Mouse (Mus musculus): ENCODE results near the gene Csrp1.

Gene Csrp1

GRCm38 (mm10) chr1:135770896-135771572 is 51.2 kb downstream of the Csrp1 start:
- no peak for DNase-seq (ENCODE audit: low read depth, low spot score)

GRCm38 (mm10) chr1:135771573-135771970 is 51.7 kb downstream of the Csrp1 start:
- no peak for DNase-seq (ENCODE audit: low read depth, low spot score)

GRCm38 (mm10) chr1:135776596-135776995 is 56.7 kb downstream of the Csrp1 start:
- DNase-seq (ENCODE audit: low read depth, low spot score): no peak

GRCm38 (mm10) chr1:135777046-135777445 is 57.2 kb downstream of the Csrp1 start:
- no peak for DNase-seq (ENCODE audit: low read depth, low spot score)

DNA sequence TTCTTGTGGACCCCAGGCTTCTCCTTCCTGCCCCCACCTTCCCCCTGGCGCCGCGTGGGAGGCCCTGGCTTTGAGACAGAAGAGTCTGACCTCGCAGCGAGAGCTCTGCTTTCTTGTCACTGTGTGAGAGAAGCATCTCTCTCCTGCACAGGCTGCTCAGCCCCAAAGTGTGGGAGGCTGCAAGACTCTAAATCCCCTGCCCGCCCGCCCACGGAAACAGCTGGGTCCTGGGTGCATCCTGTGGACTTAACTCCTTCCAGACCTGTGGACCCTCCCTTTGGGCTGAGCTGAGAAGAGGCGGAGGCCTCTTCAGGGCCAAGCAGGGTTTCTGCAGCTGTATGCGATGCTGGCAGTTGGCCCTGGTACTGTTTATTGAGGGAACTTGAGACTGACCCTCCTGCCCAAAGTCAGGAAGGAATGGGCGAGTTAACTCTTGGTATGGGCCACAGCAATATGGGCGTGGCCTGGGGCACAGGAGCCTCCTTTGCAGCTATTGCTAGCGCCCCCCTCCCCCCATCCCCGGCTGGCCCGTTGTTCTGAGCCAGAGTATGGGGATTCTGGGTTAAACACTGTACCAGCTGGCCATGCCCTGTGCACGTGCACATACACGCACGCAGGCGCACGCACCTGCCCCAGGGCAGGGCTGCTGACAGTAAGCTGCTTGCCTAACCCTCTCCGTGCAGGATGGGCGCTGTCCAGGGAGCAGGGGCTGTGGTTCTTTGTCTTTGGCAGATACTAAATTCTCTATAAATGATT is 59.1 kb downstream of the Csrp1 start, which contains the start of gene Tnni1:
Gene Tnni1 (plus strand): TSS at position 655 of the 756 bp plus-strand sequence.
- no peak for DNase-seq (ENCODE audit: low read depth, low spot score)

- no peak for DNase-seq (ENCODE audit: low read depth, low spot score)
Measured at GRCm38 (mm10) chr1:135780649-135781048, 60.8 kb downstream of the Csrp1 start.

DNA sequence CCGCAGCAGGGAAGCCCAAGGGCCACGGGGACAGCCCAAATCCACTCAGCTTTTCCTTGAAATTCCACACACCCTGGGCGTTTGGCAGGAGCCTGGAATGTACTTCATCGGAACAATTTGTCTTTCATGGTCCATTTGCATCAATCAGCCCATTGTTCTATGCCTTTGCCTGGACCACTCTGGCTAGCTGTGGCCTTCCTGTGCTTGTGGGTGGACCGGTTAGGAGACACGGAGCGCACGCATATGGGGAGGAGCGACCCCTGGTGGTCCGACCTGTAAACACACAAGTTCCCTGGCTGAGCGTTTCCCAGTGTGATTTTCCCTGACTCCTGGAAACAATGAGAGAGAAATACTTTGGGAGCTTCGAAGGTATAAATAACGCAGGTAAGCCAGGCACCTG is 61.4 kb downstream of the Csrp1 start:
- DNase-seq (ENCODE audit: low read depth, low spot score): no peak

DNA sequence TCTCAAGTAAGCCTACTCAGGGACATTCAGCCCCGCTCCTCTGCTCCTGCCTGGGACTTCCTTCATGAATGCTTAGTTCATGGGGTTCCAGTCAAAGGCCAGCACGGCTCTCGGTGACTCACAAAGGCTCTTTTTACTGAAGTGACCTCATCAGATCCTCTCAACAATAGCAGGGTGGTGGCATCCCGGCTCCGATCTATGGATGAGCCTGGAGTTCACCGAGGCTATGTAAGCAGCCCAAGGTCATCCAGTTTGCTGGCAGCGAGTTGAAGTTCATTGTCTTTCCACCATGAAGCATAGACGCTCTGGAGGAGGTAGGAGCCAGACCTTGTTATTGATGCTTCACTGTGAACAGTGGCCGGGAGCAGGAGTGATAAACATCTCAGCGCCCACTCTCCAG is 63.0 kb downstream of the Csrp1 start:
- DNase-seq (ENCODE audit: low read depth, low spot score): no peak

DNA sequence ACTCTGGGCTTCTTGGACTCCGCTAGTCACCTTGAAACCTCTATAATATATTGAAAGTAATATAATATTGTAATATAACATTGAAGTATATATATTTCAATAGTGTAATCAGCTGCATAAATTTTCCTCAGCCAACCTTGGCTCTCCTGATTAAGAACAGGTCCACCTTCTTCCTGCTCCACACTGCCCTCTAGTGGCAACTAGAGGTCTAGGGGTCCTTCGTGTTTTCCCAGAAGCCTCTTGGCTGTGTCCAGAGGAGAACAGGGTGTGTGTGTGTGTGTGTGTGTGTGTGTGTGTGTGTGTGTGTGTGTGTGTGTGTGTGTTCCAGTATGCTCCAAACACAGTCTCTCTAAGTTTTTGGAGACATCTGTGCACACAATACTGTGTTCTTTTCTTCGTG is 67.9 kb downstream of the Csrp1 start:
- DNase-seq (ENCODE audit: low read depth, low spot score): peak; percentile 69

- no peak for DNase-seq (ENCODE audit: low read depth, low spot score)
Measured at GRCm38 (mm10) chr1:135788708-135789107, 68.8 kb downstream of the Csrp1 start.

GRCm38 (mm10) chr1:135789815-135790214 is 70.0 kb downstream of the Csrp1 start:
- peak; percentile 68 for DNase-seq (ENCODE audit: low read depth, low spot score)

- no peak for DNase-seq (ENCODE audit: low read depth, low spot score)
Measured at GRCm38 (mm10) chr1:135792143-135792939, 72.5 kb downstream of the Csrp1 start.

DNA sequence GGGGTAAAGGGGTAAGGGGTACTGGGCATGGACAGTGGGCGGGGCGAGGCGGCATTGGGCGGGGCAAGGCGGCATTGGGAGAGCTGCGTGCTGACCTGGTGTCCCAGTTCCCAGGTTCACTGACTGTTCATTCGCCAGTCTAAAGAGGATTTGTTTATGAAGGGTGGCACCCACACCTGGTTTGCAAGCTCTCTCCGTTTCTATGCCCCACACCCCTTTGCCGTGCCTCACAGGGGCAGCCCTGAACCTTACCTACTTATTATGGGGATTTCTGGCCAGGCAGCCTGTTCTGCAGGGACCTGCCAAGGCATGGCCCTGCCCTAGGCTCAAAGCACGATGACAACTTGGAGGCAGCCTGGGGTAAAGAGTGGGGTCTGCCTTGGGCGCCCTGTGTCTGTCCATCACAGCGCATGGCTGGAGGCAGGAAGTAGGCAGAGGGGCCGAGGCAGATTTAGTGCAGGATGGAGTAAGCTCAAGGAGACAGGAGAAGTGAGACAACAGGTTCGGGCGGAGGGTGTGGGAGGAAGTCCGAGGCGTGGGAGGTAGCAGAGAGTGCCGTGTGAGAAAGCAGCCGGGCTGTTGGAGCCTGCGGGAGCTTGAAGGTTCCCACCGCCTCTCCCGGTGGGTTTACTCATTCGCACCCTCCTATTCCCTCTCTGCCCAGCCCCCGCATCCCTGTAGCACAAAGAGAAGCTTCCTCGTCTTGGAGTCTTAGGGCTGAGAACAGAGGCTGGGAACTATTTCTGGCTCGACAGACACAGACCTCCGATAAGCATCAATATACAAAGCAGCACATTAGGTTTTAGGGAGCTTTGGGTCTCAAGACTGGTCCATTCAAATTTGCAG is 73.7 kb downstream of the Csrp1 start:
- peak; percentile 66 for DNase-seq (ENCODE audit: low read depth, low spot score)

DNA sequence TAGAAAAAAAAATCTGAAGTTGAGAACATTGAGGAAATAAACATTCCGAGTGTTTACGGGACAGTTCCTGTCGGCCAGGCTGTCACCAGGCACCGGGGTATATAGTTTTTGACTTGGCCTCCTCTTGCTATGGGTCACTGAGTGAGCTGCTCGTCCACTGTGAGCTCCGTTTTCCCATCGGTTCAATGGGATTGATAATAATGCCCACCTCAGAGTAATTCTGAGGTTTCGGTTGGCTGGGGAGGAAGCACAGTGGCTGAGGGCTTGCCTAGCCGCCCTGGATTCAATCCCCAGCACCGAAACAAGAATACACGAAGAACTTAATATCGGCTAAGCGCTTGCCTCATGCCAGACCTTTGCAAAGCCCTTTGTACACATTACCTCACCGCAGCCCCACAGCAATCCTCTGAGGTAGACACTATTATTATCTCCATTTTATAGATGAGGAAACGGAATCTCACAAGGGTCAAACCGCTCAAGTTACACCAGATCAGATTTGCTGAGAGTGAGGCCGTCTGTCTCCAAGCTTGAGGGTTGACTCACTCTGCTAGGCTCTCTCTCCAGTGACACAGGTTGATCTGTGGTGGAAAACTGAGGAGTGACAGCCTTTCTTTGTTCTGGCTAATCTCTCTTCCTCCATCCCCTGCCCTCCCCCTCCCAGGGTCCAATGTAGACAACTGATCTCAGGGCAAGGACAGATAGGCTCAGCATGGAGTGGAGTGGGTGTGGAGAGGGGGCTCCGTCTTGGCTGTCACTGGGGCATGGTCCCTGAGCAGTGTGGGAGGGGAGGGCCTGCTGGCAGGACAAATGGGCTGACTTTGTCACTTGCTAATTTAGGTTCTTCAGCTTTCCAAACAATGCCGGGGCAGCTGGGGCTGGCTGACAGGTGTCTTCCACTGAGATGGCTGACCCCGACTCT is 74.6 kb downstream of the Csrp1 start:
- DNase-seq (ENCODE audit: low read depth, low spot score): no peak

- no peak for DNase-seq (ENCODE audit: low read depth, low spot score)
Measured at GRCm38 (mm10) chr1:135798492-135798891, 78.6 kb downstream of the Csrp1 start.

DNA sequence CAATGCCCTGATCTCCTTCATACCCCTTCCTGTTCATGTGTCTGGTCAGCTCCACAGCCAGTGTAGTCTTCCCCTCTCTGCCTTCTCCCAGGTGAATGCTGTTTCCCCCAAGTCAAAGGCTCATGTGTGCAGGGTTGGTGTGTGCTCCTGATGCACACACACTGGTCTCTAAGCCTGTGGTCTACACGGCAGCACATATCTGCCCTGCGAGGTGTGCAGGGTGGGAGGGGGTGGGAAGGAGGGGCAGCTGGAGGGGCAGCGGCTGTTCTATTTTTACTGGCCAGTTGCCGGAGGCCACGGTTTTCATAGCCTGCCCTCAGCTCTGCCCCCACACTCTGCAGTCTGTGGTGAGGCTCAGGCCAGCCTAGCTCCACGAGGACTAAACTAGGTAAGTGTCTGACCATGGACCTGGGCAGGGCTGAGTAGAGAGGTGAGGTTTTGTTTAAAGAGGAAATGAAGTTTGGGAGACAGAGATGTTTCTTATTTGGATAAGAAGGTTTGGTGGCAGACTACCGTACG is 79.3 kb downstream of the Csrp1 start:
- DNase-seq (ENCODE audit: low read depth, low spot score): no peak

GRCm38 (mm10) chr1:135800192-135800950 is 80.5 kb downstream of the Csrp1 start:
- no peak for DNase-seq (ENCODE audit: low read depth, low spot score)
